Mouse (Mus musculus) left cerebral cortex, adult 8-10 months (tissue): ENCODE results near the gene Rev1. TPM values are rescaled to one million over a fixed set of nuclear protein-coding genes. Genes with fewer than 3 reads are reported as not detected.

Experiments
- DNase-seq, 2 experiments: peaks; one replicate each; pipeline ENCODE4 v3.0.0; 2022; ENCODE audit warnings: low spot score in 2 of 2
- total RNA-seq, 4 experiments: library from RNA; stranded (reverse); gene quantifications; 2 replicates each; pipeline ENCODE4 v1.2.4; 2022

Rev1 gene
- 10 to 100 TPM; 43.6 to 45.9 (median 44.7) TPM for total RNA-seq

DNA sequence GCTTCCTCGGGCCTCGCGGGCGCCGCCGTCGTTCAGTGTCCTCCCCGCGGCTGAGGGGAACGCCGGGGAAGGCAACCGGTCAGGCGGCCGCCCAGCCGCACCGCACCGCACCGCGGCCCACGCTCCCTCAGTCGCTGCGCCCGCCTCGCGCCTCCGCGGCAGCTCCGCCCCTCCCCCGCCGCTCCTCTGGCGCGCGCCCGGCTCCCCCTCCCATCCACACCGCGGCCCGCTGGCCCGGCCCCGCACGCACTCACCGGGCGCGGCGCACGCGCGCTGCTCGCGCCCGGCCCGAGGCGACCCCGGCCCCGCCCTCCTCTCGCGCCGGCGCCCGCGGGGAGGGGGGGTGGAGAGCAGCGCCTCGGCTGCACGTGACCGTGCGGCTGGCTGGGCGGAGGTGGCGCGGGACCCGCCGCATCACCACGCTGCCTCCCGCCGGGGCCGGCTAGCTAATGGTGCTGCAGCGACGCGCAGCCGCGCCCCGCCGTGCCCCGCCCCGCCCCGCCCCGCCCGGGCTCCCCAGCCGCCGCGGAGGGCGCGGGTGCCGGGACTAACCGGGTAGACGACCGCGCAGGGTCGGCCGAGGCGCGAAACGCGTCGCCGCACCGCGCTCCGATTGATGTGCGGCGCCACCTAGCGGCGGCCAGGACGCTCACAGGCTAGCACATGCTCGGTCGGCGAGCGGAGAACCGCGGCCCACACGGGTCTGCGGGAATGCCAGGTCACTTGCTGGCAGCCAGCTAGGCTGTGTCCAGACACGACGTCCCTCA is at the start of gene Rev1:
Rev1 (minus strand) TSS at position 301 of the 767 bp plus-strand sequence.
- DNase-seq = peak; percentile 82 to 97

DNA sequence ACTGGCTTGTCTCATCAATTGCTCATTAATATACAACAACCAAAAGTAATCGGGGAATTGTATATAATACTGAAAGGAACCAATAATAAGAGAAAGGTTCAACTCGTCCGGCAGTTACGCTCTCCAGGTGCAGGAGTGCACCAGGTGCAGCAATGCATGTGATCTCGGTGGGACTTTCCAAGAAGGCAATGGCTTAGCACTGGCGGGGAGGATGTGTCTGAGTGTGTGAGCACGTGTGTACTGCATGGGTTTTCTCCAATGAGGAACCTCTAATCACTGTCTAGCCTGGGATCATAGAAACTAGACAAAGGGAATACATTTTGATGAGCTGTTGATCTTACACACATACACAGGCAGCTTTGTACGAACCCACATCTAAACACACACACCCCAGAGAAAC is 49.3 kb upstream of the Rev1 start:
- no peak for DNase-seq

DNA sequence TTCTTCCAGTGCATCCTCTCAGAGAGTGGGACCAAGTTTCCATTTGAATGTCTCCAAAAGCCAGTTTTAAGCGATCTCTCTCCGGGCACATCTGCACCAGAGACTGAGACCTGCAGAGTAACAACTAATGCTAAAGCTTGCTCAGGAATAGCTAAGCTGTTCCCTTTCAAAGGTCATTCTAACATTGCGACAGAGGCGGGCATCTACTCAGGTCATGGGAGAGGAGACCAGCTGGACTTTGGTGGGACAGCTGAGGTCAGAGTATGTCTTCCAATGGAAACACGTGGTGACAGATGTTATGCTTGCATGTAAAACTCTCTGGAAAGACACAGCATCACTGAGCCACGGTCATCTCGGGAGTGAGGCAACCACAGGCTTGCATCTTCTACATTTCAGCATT is 46.5 kb upstream of the Rev1 start:
- DNase-seq = no peak

GRCm38 (mm10) chr1:38171874-38172273 is 42.3 kb upstream of the Rev1 start:
- no peak for DNase-seq

- DNase-seq = no peak
Measured at GRCm38 (mm10) chr1:38165696-38166095, 36.1 kb upstream of the Rev1 start.

DNA sequence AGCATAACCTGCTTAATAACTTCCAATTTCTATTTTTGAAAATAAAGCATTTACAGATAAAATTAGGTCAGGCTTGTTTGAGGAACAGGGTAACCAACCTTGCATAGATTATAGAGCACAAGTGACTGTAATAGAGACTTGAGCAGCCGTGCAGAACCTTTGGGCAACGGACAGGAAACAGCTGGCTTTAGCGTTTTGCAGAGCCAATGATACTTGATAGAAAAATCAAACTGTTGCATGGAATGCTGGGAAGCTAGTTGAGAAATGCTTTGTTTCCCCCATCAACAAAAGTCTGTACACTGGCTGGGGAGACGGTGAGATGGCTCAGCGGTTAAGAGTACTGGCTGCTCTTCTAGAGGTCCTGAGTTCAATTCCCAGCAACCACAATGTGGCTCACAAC is 20.5 kb upstream of the Rev1 start:
- DNase-seq = no peak

GRCm38 (mm10) chr1:38146008-38146407 is 16.4 kb upstream of the Rev1 start:
- DNase-seq = no peak

- DNase-seq = no peak
Measured at GRCm38 (mm10) chr1:38141371-38141770, 11.8 kb upstream of the Rev1 start.

DNA sequence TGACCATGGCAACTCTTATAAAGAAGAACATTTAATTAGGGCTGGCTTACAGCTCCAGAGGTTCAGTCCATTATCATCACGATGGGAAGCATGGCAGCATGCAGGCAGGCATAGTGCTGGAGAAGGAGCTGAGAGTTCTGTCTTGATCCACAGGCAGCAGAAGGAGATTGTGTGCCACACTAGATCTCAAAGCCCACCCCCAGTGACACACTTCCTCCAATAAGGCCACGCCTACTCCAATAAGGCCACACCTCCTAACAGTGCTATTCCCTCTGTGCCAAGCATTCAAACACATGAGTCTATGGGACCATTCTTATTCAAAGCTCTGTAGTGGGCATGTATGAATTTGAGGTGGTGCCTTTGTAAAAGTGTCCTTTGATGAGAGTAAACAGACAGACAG is 11.3 kb upstream of the Rev1 start:
- no peak for DNase-seq

- DNase-seq = no peak
Measured at GRCm38 (mm10) chr1:38139396-38139795, 9.8 kb upstream of the Rev1 start.

- DNase-seq = no peak
Measured at GRCm38 (mm10) chr1:38132942-38133341, 3.3 kb upstream of the Rev1 start.

GRCm38 (mm10) chr1:38130715-38131483 is 1.3 kb upstream of the Rev1 start:
- DNase-seq = no peak

- peak; percentile 17 to 39 for DNase-seq
Measured at GRCm38 (mm10) chr1:38128919-38129436, 623 bp downstream of the Rev1 start.

- no peak for DNase-seq
Measured at GRCm38 (mm10) chr1:38127036-38127435, 2.6 kb downstream of the Rev1 start.

GRCm38 (mm10) chr1:38126426-38126825 is 3.2 kb downstream of the Rev1 start:
- DNase-seq = no peak

- no peak for DNase-seq
Measured at GRCm38 (mm10) chr1:38124261-38124660, 5.3 kb downstream of the Rev1 start.

- DNase-seq = no peak
Measured at GRCm38 (mm10) chr1:38120877-38121276, 8.7 kb downstream of the Rev1 start.

DNA sequence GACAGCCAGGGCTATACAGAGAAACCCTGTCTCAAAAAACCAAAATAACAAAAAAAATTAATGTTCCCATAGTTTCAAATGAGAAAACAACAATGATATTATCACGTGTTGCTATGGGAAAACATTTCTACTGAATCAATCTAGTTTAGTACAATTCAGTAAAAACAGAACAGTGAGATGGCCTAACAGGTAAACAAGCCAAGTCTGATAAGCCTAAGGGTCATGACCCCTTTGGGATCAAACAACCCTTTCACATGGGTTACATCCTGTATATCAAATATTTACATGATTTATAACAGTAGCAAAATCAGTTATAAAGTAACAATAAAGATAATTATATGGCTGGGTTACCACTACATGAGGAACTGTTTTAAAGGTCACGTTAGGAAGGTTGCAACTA is 11.0 kb downstream of the Rev1 start:
- no peak for DNase-seq

DNA sequence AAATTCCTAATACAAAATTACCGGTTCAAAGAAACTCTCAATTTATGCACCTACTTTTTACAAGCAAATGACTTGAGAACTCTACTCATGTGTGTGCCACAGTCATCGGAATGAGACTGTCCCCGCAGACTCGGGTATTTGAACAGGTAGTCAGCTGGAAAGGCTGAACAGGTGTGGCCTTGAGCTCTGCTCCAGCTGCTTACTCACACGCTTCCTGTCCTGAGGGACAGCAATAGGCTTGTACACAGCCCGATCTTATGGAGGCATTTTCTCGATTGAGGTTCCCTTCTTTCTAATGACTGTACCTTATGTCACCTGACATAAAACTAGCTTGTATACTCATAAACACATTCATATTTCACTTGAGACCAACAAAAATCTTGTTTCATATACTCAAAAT is 19.8 kb downstream of the Rev1 start:
- DNase-seq = no peak

- DNase-seq = no peak
Measured at GRCm38 (mm10) chr1:38103813-38104212, 25.8 kb downstream of the Rev1 start.

DNA sequence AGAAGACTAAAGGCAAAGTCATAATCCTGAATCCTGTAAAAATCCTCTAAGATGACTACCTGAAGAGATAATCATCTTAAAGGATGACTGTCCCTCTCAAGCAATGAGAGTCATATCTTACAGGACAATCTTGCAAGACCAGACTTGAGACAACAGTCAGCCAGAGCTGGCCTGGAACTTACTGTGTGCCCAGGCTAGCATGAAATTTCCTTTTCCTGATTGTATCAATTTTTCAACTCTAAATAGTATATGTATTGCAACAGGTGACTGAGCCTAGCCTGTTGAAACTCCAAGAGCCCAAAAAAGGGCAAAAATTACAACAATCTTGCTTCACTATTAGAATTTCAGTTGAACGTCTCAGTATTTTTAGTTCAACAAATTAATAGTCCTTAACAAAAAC is 26.4 kb downstream of the Rev1 start:
- DNase-seq = no peak

GRCm38 (mm10) chr1:38081316-38081715 is 48.3 kb downstream of the Rev1 start:
- no peak for DNase-seq

- no peak for DNase-seq
Measured at GRCm38 (mm10) chr1:38071326-38071725, 58.3 kb downstream of the Rev1 start.
